Mouse (Mus musculus): ENCODE data around the gene Vax2. TPM values are rescaled to one million over a fixed set of nuclear protein-coding genes. Genes with fewer than 3 reads are reported as not detected.

Vax2 gene
- total RNA-seq (2021) = not detected
- long read RNA-seq, experiment 1 = 0 reads
- long read RNA-seq, experiment 2 = 0 reads

- DNase-seq (ENCODE audit: low spot score in 2 of 2) = no peak
These were observed at the start of gene Vax2 for GRCm38 (mm10) chr6:83711067-83711675. Gene Vax2, plus strand, starts transcription at chr6:83711264.

- DNase-seq (ENCODE audit: low spot score in 2 of 2) = no peak
These were observed 46.1 kb upstream of the Vax2 start for GRCm38 (mm10) chr6:83665009-83665408.

- peak; percentile 76 to 89 for DNase-seq (ENCODE audit: low spot score in 2 of 2)
These were observed 37.7 kb upstream of the Vax2 start for GRCm38 (mm10) chr6:83673395-83673794.

GRCm38 (mm10) chr6:83677757-83678156 is 33.3 kb upstream of the Vax2 start, which contains the start of gene Cd207:
Gene Cd207, minus strand, starts transcription at chr6:83677857.
- DNase-seq (ENCODE audit: low spot score in 2 of 2) = no peak

- no peak for DNase-seq (ENCODE audit: low spot score in 2 of 2)
These were observed 21.7 kb upstream of the Vax2 start for GRCm38 (mm10) chr6:83689374-83689773.

- peak in 1 of 2 experiments; percentile 21 for DNase-seq (ENCODE audit: low spot score in 2 of 2)
These were observed 20.8 kb upstream of the Vax2 start for GRCm38 (mm10) chr6:83690277-83690676.

GRCm38 (mm10) chr6:83690936-83691335 is 20.1 kb upstream of the Vax2 start:
- DNase-seq (ENCODE audit: low spot score in 2 of 2) = no peak

GRCm38 (mm10) chr6:83692962-83693361 is 18.1 kb upstream of the Vax2 start:
- DNase-seq (ENCODE audit: low spot score in 2 of 2) = no peak

- peak in 1 of 2 experiments; percentile 58 for DNase-seq (ENCODE audit: low spot score in 2 of 2)
These were observed 17.2 kb upstream of the Vax2 start for GRCm38 (mm10) chr6:83693835-83694234.

- no peak for DNase-seq (ENCODE audit: low spot score in 2 of 2)
These were observed 15.3 kb upstream of the Vax2 start for GRCm38 (mm10) chr6:83695731-83696130.

GRCm38 (mm10) chr6:83696684-83697083 is 14.4 kb upstream of the Vax2 start:
- no peak for DNase-seq (ENCODE audit: low spot score in 2 of 2)

GRCm38 (mm10) chr6:83697932-83698331 is 13.1 kb upstream of the Vax2 start:
- DNase-seq (ENCODE audit: low spot score in 2 of 2) = no peak

GRCm38 (mm10) chr6:83699971-83700370 is 11.1 kb upstream of the Vax2 start:
- DNase-seq (ENCODE audit: low spot score in 2 of 2) = no peak

- no peak for DNase-seq (ENCODE audit: low spot score in 2 of 2)
These were observed 10.1 kb upstream of the Vax2 start for GRCm38 (mm10) chr6:83701001-83701400.

- DNase-seq (ENCODE audit: low spot score in 2 of 2) = no peak
These were observed 8.7 kb upstream of the Vax2 start for GRCm38 (mm10) chr6:83702146-83702999.

- DNase-seq (ENCODE audit: low spot score in 2 of 2) = no peak
These were observed 7.9 kb upstream of the Vax2 start for GRCm38 (mm10) chr6:83703000-83703721.

- DNase-seq (ENCODE audit: low spot score in 2 of 2) = no peak
These were observed 7.4 kb upstream of the Vax2 start for GRCm38 (mm10) chr6:83703722-83704078.

- DNase-seq (ENCODE audit: low spot score in 2 of 2) = no peak
These were observed 6.8 kb upstream of the Vax2 start for GRCm38 (mm10) chr6:83704294-83704693.

GRCm38 (mm10) chr6:83704701-83705100 is 6.4 kb upstream of the Vax2 start:
- DNase-seq (ENCODE audit: low spot score in 2 of 2) = no peak

GRCm38 (mm10) chr6:83707738-83708510 is 3.1 kb upstream of the Vax2 start:
- DNase-seq (ENCODE audit: low spot score in 2 of 2) = no peak
